Mouse (Mus musculus) MEL (cell line): Measurements from ENCODE around the gene Hlcs. TPM values are rescaled to one million over a fixed set of nuclear protein-coding genes. Genes with fewer than 3 reads are reported as not detected.

Experiments used
- DNase-seq: peaks from one replicate; pipeline ENCODE4 v3.0.0; 2011; ENCODE audit warnings: low read depth, low spot score
- H3K27ac ChIP-seq: 2 replicates; pipeline ENCODE4 v1.5.1; 2012; ENCODE audit warnings: low read depth, mild to moderate bottlenecking, control low read depth, low read length, moderate library complexity; ENCODE audit not compliant: control insufficient read depth
- H3K27me3 ChIP-seq, 2 experiments: fragments of 150-350 bp in 1 of 2; sonication (generic) in 1 of 2; 2 replicates each; pipeline ENCODE4 v1.6.1; 2012; ENCODE audit warnings: low read length in 2 of 2, mild to moderate bottlenecking in 2 of 2, improper control_type of control experiment in 1 of 2, moderate library complexity in 1 of 2; ENCODE audit not compliant: insufficient read depth in 2 of 2, control insufficient read depth in 1 of 2
- H3K36me3 ChIP-seq, 2 experiments: 2 replicates each; pipeline ENCODE4 v1.6.1; 2012 to 2014; ENCODE audit warnings: low read length in 2 of 2, improper control_type of control experiment in 1 of 2, inconsistent platforms in 1 of 2, mild to moderate bottlenecking in 1 of 2; ENCODE audit not compliant: insufficient read depth in 2 of 2, control insufficient read depth in 1 of 2
- H3K4me1 ChIP-seq, 2 experiments: fragments of 150-350 bp in 1 of 2; sonication (generic) in 1 of 2; 2 replicates each; pipeline ENCODE4 v1.6.1; 2012; ENCODE audit warnings: low read length in 2 of 2, improper control_type of control experiment in 1 of 2, mild to moderate bottlenecking in 1 of 2; ENCODE audit not compliant: insufficient read depth in 2 of 2, control insufficient read depth in 1 of 2
- H3K4me3 ChIP-seq, 2 experiments: fragments of 150-350 bp in 1 of 2; sonication (generic) in 1 of 2; 2 replicates each; pipeline ENCODE4 v1.5.1; 2012; ENCODE audit warnings: low read depth in 2 of 2, low read length in 2 of 2, mild to moderate bottlenecking in 2 of 2, moderate library complexity in 2 of 2, control low read depth in 1 of 2, improper control_type of control experiment in 1 of 2; ENCODE audit not compliant: control insufficient read depth in 1 of 2, insufficient read depth in 1 of 2
- H3K79me2 ChIP-seq: 2 replicates; pipeline ENCODE4 v1.6.1; 2012; ENCODE audit warnings: mild to moderate bottlenecking, low read length, moderate library complexity; ENCODE audit not compliant: control insufficient read depth, poor library complexity, insufficient read depth
- H3K9ac ChIP-seq: 2 replicates; pipeline ENCODE4 v1.6.1; 2012; ENCODE audit warnings: low read depth, mild to moderate bottlenecking, control low read depth, low read length, moderate library complexity; ENCODE audit not compliant: control insufficient read depth, poor library complexity, severe bottlenecking
- H3K9me3 ChIP-seq: fragments of 150-350 bp; sonication (generic); replicated peaks from 2 replicates; pipeline ENCODE4 v1.6.1; 2012; ENCODE audit warnings: mild to moderate bottlenecking, low read length, improper control_type of control experiment, moderate library complexity; ENCODE audit not compliant: insufficient read depth
- CHD1 ChIP-seq: IDR thresholded peaks from 2 replicates; pipeline ENCODE4 v1.6.1; 2012; ENCODE audit warnings: low read depth, mild to moderate bottlenecking, inconsistent platforms, low read length, improper control_type of control experiment
- CHD2 ChIP-seq: IDR thresholded peaks from 2 replicates; pipeline ENCODE4 v1.6.1; 2011; ENCODE audit warnings: low read length, improper control_type of control experiment
- CTCF ChIP-seq, 3 experiments: IDR thresholded peaks in 2 of 3; conservative IDR thresholded peaks in 1 of 3; 2 replicates each; pipeline ENCODE4 v1.5.1; 2011 to 2012; ENCODE audit warnings: low read length in 3 of 3, low read depth in 2 of 3, mild to moderate bottlenecking in 2 of 3, improper control_type of control experiment in 1 of 3, inconsistent platforms in 1 of 3, mixed read lengths in 1 of 3, moderate library complexity in 1 of 3; ENCODE audit not compliant: control insufficient read depth in 1 of 3, insufficient read depth in 1 of 3, poor library complexity in 1 of 3, severe bottlenecking in 1 of 3
- E2F4 ChIP-seq: IDR thresholded peaks from 2 replicates; pipeline ENCODE4 v1.6.1; 2011; ENCODE audit warnings: low read depth, low read length, improper control_type of control experiment, borderline replicate concordance
- ELF1 ChIP-seq: IDR thresholded peaks from 2 replicates; pipeline ENCODE4 v1.6.1; 2014; ENCODE audit warnings: low read depth, mild to moderate bottlenecking, inconsistent platforms, low read length, improper control_type of control experiment, moderate library complexity
- ETS1 ChIP-seq: IDR thresholded peaks from 2 replicates; pipeline ENCODE4 v1.6.1; 2012; ENCODE audit warnings: low read depth, mild to moderate bottlenecking, inconsistent platforms, low read length, improper control_type of control experiment, moderate library complexity
- GABPA ChIP-seq: IDR thresholded peaks from 2 replicates; pipeline ENCODE4 v1.6.1; 2012; ENCODE audit warnings: low read depth, mild to moderate bottlenecking, inconsistent platforms, low read length, improper control_type of control experiment, moderate library complexity
- GATA1 ChIP-seq: IDR thresholded peaks from 2 replicates; pipeline ENCODE4 v1.6.1; 2011; ENCODE audit warnings: low read depth, low read length, improper control_type of control experiment
- HCFC1 ChIP-seq: IDR thresholded peaks from 2 replicates; pipeline ENCODE4 v1.6.1; 2012; ENCODE audit warnings: low read depth, mild to moderate bottlenecking, inconsistent platforms, low read length, improper control_type of control experiment, moderate library complexity
- JUND ChIP-seq: IDR thresholded peaks from 2 replicates; pipeline ENCODE4 v1.6.1; 2011; ENCODE audit warnings: low read depth, mild to moderate bottlenecking, improper control_type of control experiment, low read length
- MAFK ChIP-seq: IDR thresholded peaks from 2 replicates; pipeline ENCODE4 v1.6.1; 2011; ENCODE audit warnings: low read depth, mild to moderate bottlenecking, low read length, improper control_type of control experiment, borderline replicate concordance
- MAX ChIP-seq: IDR thresholded peaks from 2 replicates; pipeline ENCODE4 v1.6.1; 2011; ENCODE audit warnings: low read length, improper control_type of control experiment
- MAZ ChIP-seq: IDR thresholded peaks from 2 replicates; pipeline ENCODE4 v1.6.1; 2012; ENCODE audit warnings: low read depth, mild to moderate bottlenecking, inconsistent platforms, low read length, improper control_type of control experiment
- MXI1 ChIP-seq: IDR thresholded peaks from 2 replicates; pipeline ENCODE4 v1.6.1; 2011; ENCODE audit warnings: mild to moderate bottlenecking, low read depth, low read length, improper control_type of control experiment
- MYB ChIP-seq: IDR thresholded peaks from 2 replicates; pipeline ENCODE4 v1.6.1; 2011; ENCODE audit warnings: mild to moderate bottlenecking, low read depth, low read length, improper control_type of control experiment
- MYC ChIP-seq: IDR thresholded peaks from 2 replicates; pipeline ENCODE4 v1.6.1; 2011; ENCODE audit warnings: low read depth, mild to moderate bottlenecking, low read length, improper control_type of control experiment, moderate library complexity
- NRF1 ChIP-seq: IDR thresholded peaks from 2 replicates; pipeline ENCODE4 v1.6.1; 2014; ENCODE audit warnings: low read depth, mild to moderate bottlenecking, inconsistent platforms, low read length, improper control_type of control experiment, moderate library complexity; ENCODE audit not compliant: poor library complexity, insufficient read depth, severe bottlenecking
- POLR2A ChIP-seq, 2 experiments: IDR thresholded peaks; 2 replicates each; pipeline ENCODE4 v1.6.1; 2011 to 2012; ENCODE audit warnings: low read length in 2 of 2, mild to moderate bottlenecking in 2 of 2, control low read depth in 1 of 2, improper control_type of control experiment in 1 of 2, low read depth in 1 of 2, moderate library complexity in 1 of 2; ENCODE audit not compliant: control insufficient read depth in 1 of 2, insufficient read depth in 1 of 2, poor library complexity in 1 of 2
- POLR2AphosphoS2 ChIP-seq: IDR thresholded peaks from 2 replicates; pipeline ENCODE4 v1.6.1; 2011; ENCODE audit warnings: low read length, improper control_type of control experiment
- RAD21 ChIP-seq: IDR thresholded peaks from 2 replicates; pipeline ENCODE4 v1.6.1; 2011; ENCODE audit warnings: mild to moderate bottlenecking, low read depth, low read length, improper control_type of control experiment
- SIN3A ChIP-seq: IDR thresholded peaks from 2 replicates; pipeline ENCODE4 v1.6.1; 2012; ENCODE audit warnings: low read length, improper control_type of control experiment, inconsistent platforms
- SMC3 ChIP-seq: IDR thresholded peaks from 2 replicates; pipeline ENCODE4 v1.6.1; 2011; ENCODE audit warnings: low read depth, low read length, improper control_type of control experiment
- TBP ChIP-seq: IDR thresholded peaks from 2 replicates; pipeline ENCODE4 v1.8.0; 2011; ENCODE audit warnings: low read depth, low read length, improper control_type of control experiment
- TCF12 ChIP-seq: IDR thresholded peaks from 2 replicates; pipeline ENCODE4 v1.6.1; 2014; ENCODE audit warnings: low read depth, mild to moderate bottlenecking, inconsistent platforms, low read length, improper control_type of control experiment, moderate library complexity
- UBTF ChIP-seq: IDR thresholded peaks from 2 replicates; pipeline ENCODE4 v1.6.1; 2012; ENCODE audit warnings: low read depth, mild to moderate bottlenecking, inconsistent platforms, low read length, improper control_type of control experiment, moderate library complexity, borderline replicate concordance; ENCODE audit not compliant: insufficient read depth
- USF2 ChIP-seq, 2 experiments: IDR thresholded peaks; 2 replicates each; pipeline ENCODE4 v1.6.1; 2011 to 2012; ENCODE audit warnings: improper control_type of control experiment in 2 of 2, low read length in 2 of 2, borderline replicate concordance in 1 of 2, inconsistent platforms in 1 of 2, low read depth in 1 of 2, mild to moderate bottlenecking in 1 of 2; ENCODE audit not compliant: insufficient read depth in 1 of 2
- ZC3H11A ChIP-seq: IDR thresholded peaks from 2 replicates; pipeline ENCODE4 v1.6.1; 2012; ENCODE audit warnings: low read depth, mild to moderate bottlenecking, inconsistent platforms, low read length, improper control_type of control experiment
- ZKSCAN1 ChIP-seq: IDR thresholded peaks from 2 replicates; pipeline ENCODE4 v1.6.1; 2012; ENCODE audit warnings: low read depth, mild to moderate bottlenecking, inconsistent platforms, low read length, improper control_type of control experiment, moderate library complexity
- polyA plus RNA-seq, 2 experiments: library from polyadenylated mRNA; stranded (reverse) in 1 of 2; unstranded in 1 of 2; fragments of >175 nt in 1 of 2; fragments of >200 nt in 1 of 2; gene quantifications; 2 replicates each; pipeline versions ENCODE4 v1.2.1 to v1.2.4; 2012; ENCODE audit warnings: low replicate concordance in 2 of 2, low read depth in 1 of 2; ENCODE audit not compliant: insufficient read length in 2 of 2, insufficient read depth in 1 of 2, missing spikeins in 1 of 2
- total RNA-seq: library from RNA; depleted of rRNA; stranded (reverse); fragments of 300-350 nt; gene quantifications from 2 replicates; pipeline ENCODE4 v1.2.3, GENCODE M21; 2012

Gene Hlcs
- total and polyA plus RNA-seq, 3 experiments = 3.3 to 6.4 TPM; not detected in 1

GRCm38 (mm10) chr16:94179341-94180121 is 133.8 kb downstream of the Hlcs start:
- TF ChIP-seq SIN3A = no peak
- no peak for TF ChIP-seq NRF1
- TF ChIP-seq E2F4 = no peak
- no peak for TF ChIP-seq MAFK
- no peak for TF ChIP-seq RAD21
- TF ChIP-seq ELF1 = no peak
- no peak for TF ChIP-seq MAZ
- no peak for TF ChIP-seq HCFC1
- TF ChIP-seq TBP = no peak
- no peak for TF ChIP-seq TCF12
- TF ChIP-seq CTCF (IDR thresholded peaks at IDR 0.05 in 2 of 3, conservative IDR thresholded peaks at IDR 0.05 in 1 of 3; ENCODE audit: control insufficient read depth in 1 of 3, insufficient read depth in 1 of 3, low read depth in 2 of 3, low read length in 3 of 3, poor library complexity in 1 of 3, severe bottlenecking in 1 of 3) = no peak
- no peak for TF ChIP-seq CHD1
- TF ChIP-seq MYC = no peak
- no peak for TF ChIP-seq MXI1
- TF ChIP-seq ZC3H11A = no peak
- no peak for TF ChIP-seq USF2 (IDR thresholded peaks at IDR 0.05; ENCODE audit: borderline replicate concordance in 1 of 2, insufficient read depth in 1 of 2, low read depth in 1 of 2, low read length in 2 of 2)
- no peak for TF ChIP-seq POLR2A (IDR thresholded peaks at IDR 0.05; ENCODE audit: control insufficient read depth in 1 of 2, insufficient read depth in 1 of 2, low read depth in 1 of 2, low read length in 2 of 2, poor library complexity in 1 of 2)
- TF ChIP-seq MAX = no peak
- no peak for TF ChIP-seq MYB

DNA sequence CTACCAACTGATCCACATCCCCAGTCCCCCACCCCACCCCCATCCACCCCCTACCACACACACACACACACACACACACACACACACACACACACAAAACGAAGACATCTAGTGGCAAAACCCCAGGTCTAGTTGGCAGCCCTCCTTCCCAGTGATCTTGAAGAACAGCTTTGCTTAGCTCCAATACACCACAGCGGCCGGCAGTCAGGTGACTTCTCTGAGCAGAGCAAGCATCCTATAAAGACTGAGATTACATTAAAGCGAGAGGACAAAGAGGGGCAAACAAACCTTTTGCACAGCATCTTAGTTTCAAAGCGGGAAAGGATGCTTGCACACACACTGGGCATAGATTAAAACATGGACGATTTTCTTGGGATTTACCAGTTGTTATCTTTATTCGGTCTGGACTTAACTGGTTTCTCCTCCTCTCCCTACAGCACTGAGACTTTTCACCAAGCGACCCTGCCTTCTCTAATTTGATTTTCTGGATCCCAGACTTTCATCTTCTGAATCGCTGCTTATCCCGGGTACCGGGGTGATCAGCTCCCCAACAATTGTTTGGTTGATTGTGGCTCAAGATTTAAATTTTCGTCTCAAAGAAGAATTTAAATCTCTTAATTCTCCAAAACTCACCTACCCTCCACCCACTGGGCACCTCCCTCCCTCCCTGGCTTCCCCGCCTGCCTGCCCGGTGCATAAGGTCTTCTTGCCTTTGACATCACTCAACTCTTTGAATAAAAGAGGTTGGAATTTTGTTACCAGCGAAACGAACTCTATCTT is 134.7 kb downstream of the Hlcs start:
- no peaks in the 10 kb centered on the region for H3K79me2 ChIP-seq
- DNase-seq = no peak
- H3K4me1 ChIP-seq = peaks cover 13 to 29% of the 10 kb centered on the region in 2 experiments
- H3K9me3 ChIP-seq = no peaks in the 10 kb centered on the region
- H3K27me3 ChIP-seq = no peaks in the 10 kb centered on the region
- peaks cover 0 to 26% of the 10 kb centered on the region in 2 experiments; a peak in 2 of 4 replicates for H3K36me3 ChIP-seq
- TF ChIP-seq POLR2AphosphoS2 (no peak), GABPA (no peak), ZKSCAN1 (no peak), ELF1 (no peak), ETS1 (no peak), GATA1 (no peak), JUND (no peak), RAD21 (no peak), UBTF (no peak), SIN3A (no peak), SMC3 (no peak), MAZ (no peak), MAX (no peak), NRF1 (no peak), CHD2 (no peak), MYB (no peak)
- no peak overlapping the region for H3K4me3 ChIP-seq
- H3K9ac ChIP-seq = no peak overlapping the region
- H3K27ac ChIP-seq = no peak overlapping the region

More at GRCm38 (mm10) chr16:94179341-94180121, 133.8 kb downstream of the Hlcs start:
- Histone ChIP-seq H3K36me3 (peaks cover 0 to 26% of the 10 kb centered on the region in 2 experiments; a peak in 2 of 4 replicates), H3K27me3 (no peaks in the 10 kb centered on the region), H3K9me3 (no peaks in the 10 kb centered on the region), H3K9ac (peak overlapping the region; percentile 55), H3K27ac (peak overlapping the region; percentile 71), H3K4me3 (peak overlapping the region; percentile 7 to 12; a peak in 2 of 4 replicates), H3K79me2 (no peaks in the 10 kb centered on the region), H3K4me1 (peaks cover 13 to 29% of the 10 kb centered on the region in 2 experiments)
- DNase-seq = no peak
